Mouse (Mus musculus) intestine, embryonic 15.5 days (tissue): ENCODE measurements around the gene Kif24. TPM values are rescaled to one million over a fixed set of nuclear protein-coding genes. Genes with fewer than 3 reads are reported as not detected.
A peak's percentile ranks its signal among the peaks of the same experiment; 100 is the strongest.

Experiments
- ATAC-seq: fragments of 200-750 bp; cut with Nextera tagmentation; 2 replicates; pipeline ENCODE4 v1.8.0; 2017; ENCODE audit warnings: moderate TSS enrichment, moderate library complexity
- H3K27ac ChIP-seq: fragments of 300-500 bp; sonication (generic); 2 replicates; pipeline ENCODE4 v1.5.1; 2015; ENCODE audit warnings: mild to moderate bottlenecking, inconsistent platforms
- H3K27me3 ChIP-seq: fragments of 300-500 bp; sonication (generic); replicated peaks from 2 replicates; pipeline ENCODE4 v1.6.1; 2015; ENCODE audit warnings: inconsistent platforms
- H3K36me3 ChIP-seq: fragments of 300-500 bp; sonication (generic); 2 replicates; pipeline ENCODE4 v1.6.1; 2015; ENCODE audit warnings: inconsistent platforms
- H3K4me1 ChIP-seq: fragments of 300-500 bp; sonication (generic); replicated peaks from 2 replicates; pipeline ENCODE4 v1.6.1; 2015; ENCODE audit warnings: inconsistent platforms
- H3K4me2 ChIP-seq: fragments of 300-500 bp; sonication (generic); replicated peaks from 2 replicates; pipeline ENCODE4 v1.6.1; 2015; ENCODE audit warnings: mild to moderate bottlenecking, inconsistent platforms
- H3K4me3 ChIP-seq: fragments of 300-500 bp; sonication (generic); replicated peaks from 2 replicates; pipeline ENCODE4 v1.5.1; 2015; ENCODE audit warnings: inconsistent platforms
- H3K9ac ChIP-seq: fragments of 300-500 bp; sonication (generic); 2 replicates; pipeline ENCODE4 v1.6.1; 2015; ENCODE audit warnings: inconsistent platforms
- H3K9me3 ChIP-seq: fragments of 300-500 bp; sonication (generic); 2 replicates; pipeline ENCODE4 v1.6.1; 2016; ENCODE audit warnings: inconsistent platforms
- WGBS: fragments of 180-500 bp; shearing (Covaris S2); methylation state at CpG from one replicate; pipeline ENCODE4 v1.1.7; 2015; 5-methylcytosine and 5-hydroxymethylcytosine counted together
- polyA plus RNA-seq: library from polyadenylated mRNA; unstranded; fragments of >200 nt; fragmentation: Nextera tagmentation; extraction: Ambion mirVana; gene quantifications from 2 replicates; pipeline ENCODE4 v1.2.1, GENCODE M21; 2015

The Kif24 gene
- polyA plus RNA-seq, 1 experiment from 2014 or later: 5.2 TPM

DNA sequence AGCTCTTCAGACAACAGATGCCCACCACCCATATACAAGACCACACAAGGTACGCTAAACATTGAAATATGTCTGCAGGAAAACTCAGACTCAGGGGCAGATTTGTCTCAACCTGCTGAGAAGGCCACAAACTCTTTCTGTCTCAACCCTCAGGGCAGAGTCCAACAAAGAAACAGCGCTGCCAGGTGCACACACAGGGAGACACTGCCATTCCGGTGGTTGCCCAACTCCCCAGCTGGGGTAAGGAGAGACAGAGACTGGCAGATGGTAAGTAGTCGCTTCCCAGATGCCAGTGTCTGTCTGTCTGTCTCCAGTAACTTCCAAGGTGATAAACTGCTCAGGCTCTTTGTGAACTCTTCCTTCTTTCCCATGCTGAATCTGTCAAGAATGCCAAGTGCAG lies 36.1 kb upstream of the Kif24 start:
- Histone ChIP-seq H3K9me3 (no peaks in the 10 kb centered on the region), H3K4me2 (no peak overlapping the region), H3K36me3 (no peaks in the 10 kb centered on the region), H3K4me1 (peaks cover 25% of the 10 kb centered on the region), H3K27me3 (peaks cover 39% of the 10 kb centered on the region), H3K4me3 (no peak overlapping the region), H3K27ac (no peak overlapping the region), H3K9ac (no peak overlapping the region)
- no peak for ATAC-seq
- WGBS: 68% methylated on average over 4 of the region's 4 CpGs

DNA sequence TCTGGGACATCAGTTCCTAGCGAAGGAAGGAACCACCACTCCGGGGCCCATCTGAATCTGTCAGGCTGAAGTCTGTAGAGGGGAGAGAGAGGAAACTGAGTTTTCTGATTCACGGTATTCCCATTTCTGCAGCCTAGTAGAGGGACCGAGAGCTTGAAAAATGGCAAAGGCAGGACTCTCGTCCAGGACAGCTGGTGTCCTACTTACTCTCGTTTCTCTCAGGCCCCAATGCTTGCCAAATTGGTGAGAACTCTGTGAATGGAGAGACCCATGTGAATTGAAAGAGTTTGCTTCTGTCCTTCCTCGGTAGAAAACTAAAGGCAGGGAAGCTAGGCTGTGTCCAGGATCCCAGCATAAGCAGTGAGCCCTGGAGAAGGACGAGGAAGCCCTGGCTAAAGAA lies 34.9 kb upstream of the Kif24 start:
- H3K9me3 ChIP-seq: no peaks in the 10 kb centered on the region
- H3K27me3 ChIP-seq: peaks cover 39% of the 10 kb centered on the region
- 74% methylated on average over 8 of the region's 8 CpGs for WGBS
- H3K4me1 ChIP-seq: peaks cover 25% of the 10 kb centered on the region
- H3K9ac ChIP-seq: no peak overlapping the region
- H3K4me2 ChIP-seq: no peak overlapping the region
- no peaks in the 10 kb centered on the region for H3K36me3 ChIP-seq
- ATAC-seq: no peak
- no peak overlapping the region for H3K4me3 ChIP-seq
- H3K27ac ChIP-seq: no peak overlapping the region

DNA sequence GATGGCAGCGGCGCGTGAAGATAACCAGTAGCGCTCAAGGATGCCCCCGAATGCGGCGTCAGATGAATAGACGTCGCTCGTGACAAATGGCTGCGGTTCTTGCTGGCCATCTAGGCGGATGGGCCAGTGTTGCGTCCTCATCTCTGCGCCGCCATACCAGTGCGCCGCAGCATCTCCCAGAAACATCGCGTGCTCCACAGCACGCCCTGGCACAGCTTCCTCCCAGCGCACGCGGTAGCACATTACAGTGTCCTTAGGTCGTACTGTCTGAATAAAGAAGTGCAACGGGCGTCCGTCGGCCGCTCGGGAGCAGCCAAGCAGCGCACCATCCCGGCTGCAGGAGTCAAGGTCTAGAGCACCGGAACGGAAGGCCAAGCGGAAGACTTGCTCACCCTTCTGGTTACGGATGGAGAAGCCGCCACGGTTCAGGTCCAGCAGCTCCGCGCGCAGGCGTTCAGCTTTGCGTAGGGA lies 34.3 kb upstream of the Kif24 start:
- peaks cover 25% of the 10 kb centered on the region for H3K4me1 ChIP-seq
- H3K27me3 ChIP-seq: peaks cover 39% of the 10 kb centered on the region
- peak overlapping the region; percentile 24 for H3K4me3 ChIP-seq
- no peaks in the 10 kb centered on the region for H3K36me3 ChIP-seq
- H3K27ac ChIP-seq: no peak overlapping the region
- H3K4me2 ChIP-seq: peak overlapping the region; percentile 66
- no peaks in the 10 kb centered on the region for H3K9me3 ChIP-seq
- 22% methylated on average over 43 of the region's 43 CpGs for WGBS
- H3K9ac ChIP-seq: no peak overlapping the region
- no peak for ATAC-seq

DNA sequence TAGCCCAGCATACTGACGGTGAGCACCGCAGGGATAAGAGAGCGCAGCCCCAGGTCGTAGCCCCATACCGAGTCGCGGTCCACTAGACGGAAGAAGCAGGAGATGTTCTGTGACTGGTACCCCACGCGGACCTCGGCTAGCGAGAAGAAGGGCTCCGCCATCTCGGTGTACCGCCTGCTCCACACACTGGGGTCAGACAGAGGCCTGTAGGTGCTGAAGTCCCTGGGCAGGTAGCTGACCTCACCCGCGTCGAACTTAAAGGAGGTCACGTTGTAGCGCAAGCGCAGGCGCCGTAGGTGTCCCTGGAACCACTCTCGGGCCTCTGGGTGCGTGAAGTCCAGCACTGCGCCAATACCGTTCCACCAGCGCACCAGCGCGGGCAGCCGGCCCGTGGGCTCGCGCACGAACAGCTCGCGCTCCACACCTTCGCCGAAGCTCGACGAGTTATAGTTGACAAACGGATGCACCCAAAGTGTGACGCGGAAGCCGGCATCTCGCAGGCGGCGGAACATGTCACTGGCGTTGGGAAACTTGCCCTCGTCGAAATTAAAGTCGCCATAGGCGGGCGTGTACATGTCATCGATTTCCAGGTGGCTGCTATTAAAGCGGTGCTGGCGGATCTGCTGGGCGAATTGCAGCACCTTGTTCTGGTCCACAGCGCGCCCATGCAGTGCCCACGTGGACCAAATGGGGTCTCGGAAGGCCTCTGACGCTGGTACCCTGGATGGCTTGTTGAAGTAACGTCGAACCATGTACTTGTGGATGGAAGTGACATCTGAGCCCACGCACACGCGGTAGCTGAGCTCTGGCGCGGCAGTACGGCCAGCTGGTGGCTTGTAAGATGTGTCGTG lies 33.5 kb upstream of the Kif24 start:
- 17% methylated on average over 72 of the region's 72 CpGs for WGBS
- H3K27me3 ChIP-seq: peaks cover 39% of the 10 kb centered on the region
- H3K9ac ChIP-seq: no peak overlapping the region

DNA sequence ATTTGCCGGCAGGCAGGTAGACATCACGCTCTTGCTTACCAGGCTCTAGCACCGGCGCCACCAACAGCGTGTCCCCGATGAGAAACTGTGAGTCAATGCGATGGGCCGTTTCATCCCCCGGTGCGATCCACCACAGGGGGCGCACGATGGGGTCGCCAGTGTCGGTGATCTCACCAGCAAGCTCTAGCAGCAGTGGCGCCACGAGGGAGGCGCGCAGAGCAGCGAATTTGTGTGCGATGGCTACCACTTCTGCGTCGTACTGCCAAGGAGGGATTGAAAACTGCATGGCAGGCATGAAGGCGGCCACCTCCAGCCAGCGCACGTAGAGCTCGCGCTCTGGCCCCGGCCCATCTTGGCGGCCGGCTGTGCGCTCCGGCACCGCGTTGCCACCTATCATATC lies 32.9 kb upstream of the Kif24 start:
- Histone ChIP-seq H3K27me3 (peaks cover 39% of the 10 kb centered on the region), H3K4me3 (peak overlapping the region; percentile 28), H3K36me3 (no peaks in the 10 kb centered on the region), H3K27ac (no peak overlapping the region), H3K4me2 (peak overlapping the region; percentile 66), H3K9ac (no peak overlapping the region), H3K9me3 (no peaks in the 10 kb centered on the region), H3K4me1 (peaks cover 19% of the 10 kb centered on the region)
- WGBS: 16% methylated on average over 34 of the region's 34 CpGs
- no peak for ATAC-seq

More for the DNA sequence above, 33.5 kb upstream of the Kif24 start:
- Histone ChIP-seq H3K4me2 (peak overlapping the region; percentile 66), H3K36me3 (no peaks in the 10 kb centered on the region), H3K9me3 (no peaks in the 10 kb centered on the region), H3K4me1 (peaks cover 25% of the 10 kb centered on the region), H3K27ac (no peak overlapping the region), H3K4me3 (peak overlapping the region; percentile 28)
- no peak for ATAC-seq

DNA sequence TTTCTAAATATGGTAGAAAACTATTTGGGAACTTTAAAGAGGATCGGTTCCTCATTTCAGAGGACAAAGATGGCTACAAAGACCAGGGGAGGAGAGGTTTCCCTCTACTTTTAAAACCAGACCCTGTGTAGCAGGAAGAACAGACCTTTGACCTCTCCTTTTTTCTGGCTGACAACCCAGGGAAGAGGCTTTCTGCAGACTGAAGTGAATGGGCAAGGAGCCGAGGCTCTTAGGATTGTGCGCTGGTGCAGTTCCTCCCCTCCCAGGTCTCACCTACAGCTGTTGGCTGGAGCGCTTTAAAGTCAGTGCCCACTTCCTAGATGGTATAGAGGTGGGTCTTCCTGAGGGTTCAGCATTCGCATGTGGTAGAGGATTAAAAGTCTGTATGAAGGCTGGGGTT lies 32.4 kb upstream of the Kif24 start:
- ATAC-seq: no peak
- Histone ChIP-seq H3K27ac (no peak overlapping the region), H3K9me3 (no peaks in the 10 kb centered on the region), H3K4me3 (no peak overlapping the region), H3K9ac (no peak overlapping the region), H3K36me3 (no peaks in the 10 kb centered on the region), H3K4me1 (peaks cover 16% of the 10 kb centered on the region), H3K27me3 (peaks cover 39% of the 10 kb centered on the region), H3K4me2 (no peak overlapping the region)
- 72% methylated on average over 5 of the region's 5 CpGs for whole genome bisulfite sequencing

DNA sequence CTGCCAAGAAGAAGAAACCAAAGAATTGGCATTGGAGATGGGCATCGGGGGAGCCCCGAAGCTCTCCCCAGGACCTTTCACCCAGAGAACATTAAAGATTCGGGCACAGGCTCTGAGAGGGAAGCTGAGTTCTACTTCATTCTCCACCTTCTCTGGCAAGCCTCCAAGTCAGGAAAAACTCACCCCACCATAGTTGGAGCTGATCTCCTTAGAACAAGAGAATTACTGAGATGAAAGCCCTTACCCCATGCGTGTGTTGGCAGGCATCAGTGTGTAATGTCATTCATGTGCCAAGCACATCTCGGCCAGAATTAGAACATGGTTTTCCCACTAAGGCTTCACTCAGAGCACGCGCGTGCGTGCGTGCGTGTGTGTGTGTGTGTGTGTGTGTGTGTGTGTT lies 31.2 kb upstream of the Kif24 start:
- Histone ChIP-seq H3K4me3 (no peak overlapping the region), H3K4me2 (no peak overlapping the region), H3K36me3 (no peaks in the 10 kb centered on the region), H3K9ac (no peak overlapping the region), H3K27ac (no peak overlapping the region), H3K4me1 (peaks cover 16% of the 10 kb centered on the region), H3K27me3 (peaks cover 39% of the 10 kb centered on the region), H3K9me3 (no peaks in the 10 kb centered on the region)
- WGBS: 85% methylated on average over 11 of the region's 11 CpGs
- no peak for ATAC-seq

DNA sequence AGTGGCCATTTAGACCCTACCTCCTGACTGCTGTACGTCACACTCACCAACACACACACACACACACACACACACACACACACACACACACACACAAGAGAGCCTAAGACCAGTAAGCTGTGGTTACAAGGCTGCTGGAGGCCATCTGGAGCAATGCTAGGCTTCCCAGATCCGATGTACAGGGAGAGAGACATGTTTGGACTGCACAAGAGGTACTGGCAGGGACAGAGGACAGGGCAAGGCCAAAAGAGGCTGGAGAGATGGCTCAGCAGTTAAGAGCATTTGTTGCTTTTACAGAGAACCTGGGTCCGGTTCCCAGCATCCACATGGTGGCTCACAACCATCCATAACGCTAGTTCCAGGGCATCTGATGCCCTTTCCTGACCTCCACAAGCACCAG lies 30.4 kb upstream of the Kif24 start:
- Histone ChIP-seq H3K27ac (0 out of 2 replicates have a peak overlapping the region, but pooled peaks have one; percentile 54), H3K27me3 (peaks cover 34% of the 10 kb centered on the region), H3K4me2 (no peak overlapping the region), H3K36me3 (no peaks in the 10 kb centered on the region), H3K4me3 (no peak overlapping the region), H3K9me3 (no peaks in the 10 kb centered on the region), H3K9ac (no peak overlapping the region), H3K4me1 (peaks cover 16% of the 10 kb centered on the region)
- 77% methylated on average over 4 of the region's 4 CpGs for WGBS
- no peak for ATAC-seq

DNA sequence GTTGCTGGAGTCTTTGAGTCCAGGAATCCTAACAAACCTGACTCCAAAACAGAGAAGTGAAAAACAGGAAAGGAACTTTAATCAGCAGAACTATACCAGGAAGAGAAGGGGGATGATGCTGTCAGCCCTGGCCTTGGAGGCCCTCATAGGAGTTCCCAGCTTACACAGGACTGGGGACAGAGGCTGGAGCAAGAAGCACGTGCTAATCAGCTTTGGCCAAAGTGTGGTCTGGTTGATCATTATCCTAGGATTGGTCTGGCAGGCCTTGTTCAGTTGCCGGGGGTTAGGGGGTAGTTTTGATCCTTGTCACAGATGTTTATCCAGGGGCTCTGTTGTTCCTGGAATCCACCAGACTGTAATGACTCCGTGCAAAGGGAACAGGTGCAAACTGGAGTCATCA lies 29.7 kb upstream of the Kif24 start:
- peak; percentile 66 for ATAC-seq

DNA sequence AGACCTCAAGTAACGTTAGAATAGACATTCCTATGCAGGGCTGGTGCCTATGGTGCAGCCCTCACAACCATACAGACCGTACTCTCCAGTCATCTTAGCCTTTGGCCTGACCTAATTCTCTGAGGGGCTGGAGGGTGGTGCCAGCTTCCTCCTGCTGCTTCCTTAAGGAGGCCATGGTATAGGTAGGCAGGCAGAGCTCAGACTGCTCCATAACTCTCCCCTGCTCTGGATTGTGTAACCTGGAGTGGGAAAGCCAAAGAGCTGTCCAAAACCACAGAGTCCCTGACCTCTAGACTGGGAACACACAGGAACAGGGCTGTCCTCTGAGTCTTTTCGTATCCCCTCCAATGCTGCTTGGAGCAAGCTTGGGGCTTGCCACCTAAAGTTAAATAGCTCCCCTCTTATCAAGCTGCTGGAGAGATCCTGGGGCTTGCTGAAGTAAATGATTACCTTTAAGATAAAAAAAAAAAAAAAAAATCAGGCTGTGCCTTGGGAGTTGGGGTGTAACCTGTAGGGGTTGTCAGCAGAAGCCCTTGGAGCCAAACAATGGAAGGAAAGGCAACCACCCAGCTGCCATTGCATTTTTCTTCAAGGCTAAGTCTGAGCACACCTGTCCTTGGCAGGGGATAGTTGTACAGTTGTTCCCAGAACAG lies 28.9 kb upstream of the Kif24 start:
- Histone ChIP-seq H3K9ac (no peak overlapping the region), H3K4me3 (no peak overlapping the region), H3K27me3 (peaks cover 19% of the 10 kb centered on the region), H3K27ac (peak overlapping the region; percentile 70), H3K4me2 (peak overlapping the region; percentile 4; the same call in 1 of the 2 replicates), H3K4me1 (peaks cover 12% of the 10 kb centered on the region), H3K9me3 (no peaks in the 10 kb centered on the region), H3K36me3 (no peaks in the 10 kb centered on the region)
- ATAC-seq: peak; percentile 85
- 49% methylated on average over 3 of the region's 3 CpGs for WGBS

More for the DNA sequence above, 29.7 kb upstream of the Kif24 start:
- no peak overlapping the region for H3K4me3 ChIP-seq
- peak overlapping the region; percentile 57 for H3K27ac ChIP-seq
- WGBS: 32% methylated on average over 3 of the region's 3 CpGs
- no peaks in the 10 kb centered on the region for H3K36me3 ChIP-seq
- H3K4me1 ChIP-seq: peaks cover 16% of the 10 kb centered on the region
- no peak overlapping the region for H3K4me2 ChIP-seq
- H3K9ac ChIP-seq: no peak overlapping the region
- H3K27me3 ChIP-seq: peaks cover 27% of the 10 kb centered on the region
- H3K9me3 ChIP-seq: no peaks in the 10 kb centered on the region

DNA sequence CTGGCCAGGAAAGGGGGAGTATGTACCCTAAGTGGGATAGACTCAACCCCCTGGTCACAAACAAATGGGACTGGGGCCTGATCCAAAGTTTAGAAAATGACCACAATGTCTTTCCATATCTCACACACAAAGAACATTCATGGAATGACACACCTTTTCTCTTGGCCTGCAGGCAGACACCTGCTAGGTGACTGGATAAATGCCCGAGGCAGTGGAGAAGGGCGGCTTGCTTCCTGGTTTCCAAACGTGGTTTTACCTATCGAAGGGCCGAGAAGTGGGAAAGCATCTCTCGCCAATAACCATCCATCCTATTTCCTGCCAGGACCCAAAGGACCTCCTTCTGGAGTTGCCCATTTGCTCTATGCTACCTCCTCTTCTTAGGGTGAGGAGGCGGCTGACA lies 28.3 kb upstream of the Kif24 start:
- H3K4me1 ChIP-seq: peaks cover 6% of the 10 kb centered on the region
- no peak overlapping the region for H3K9ac ChIP-seq
- peak overlapping the region; percentile 4; the same call in 1 of the 2 replicates for H3K4me2 ChIP-seq
- H3K4me3 ChIP-seq: no peak overlapping the region
- H3K36me3 ChIP-seq: no peaks in the 10 kb centered on the region
- peaks cover 13% of the 10 kb centered on the region for H3K27me3 ChIP-seq
- WGBS: 74% methylated on average over 7 of the region's 7 CpGs
- H3K9me3 ChIP-seq: no peaks in the 10 kb centered on the region
- peak overlapping the region; percentile 70 for H3K27ac ChIP-seq
- ATAC-seq: 0 out of 2 replicates have a peak, but pooled peaks have one; percentile 3

DNA sequence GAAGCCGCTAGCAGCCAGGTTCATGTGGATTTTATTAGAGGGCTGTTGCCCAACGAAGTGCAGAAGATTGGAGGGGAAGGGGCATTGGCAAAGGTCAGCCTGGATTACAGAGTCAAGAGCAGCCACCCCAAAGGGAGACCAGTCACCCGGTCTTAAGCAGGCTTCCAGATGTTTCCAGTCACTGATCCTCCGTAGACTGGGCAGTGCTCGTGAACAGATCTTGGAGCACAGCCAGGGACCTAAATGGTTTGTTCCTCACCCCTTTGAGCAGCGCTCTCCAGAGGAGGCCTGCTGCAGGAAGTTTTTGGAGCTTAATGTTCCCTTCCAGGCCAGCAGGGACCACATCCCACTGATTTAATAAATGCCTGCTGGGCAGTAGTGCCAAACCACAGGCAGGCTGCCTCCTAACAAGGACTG lies 16.9 kb upstream of the Kif24 start:
- peaks cover 12% of the 10 kb centered on the region for H3K4me1 ChIP-seq
- H3K4me3 ChIP-seq: no peak overlapping the region
- H3K27me3 ChIP-seq: no peaks in the 10 kb centered on the region
- no peak overlapping the region for H3K9ac ChIP-seq
- WGBS: 44% methylated on average over 6 of the region's 6 CpGs
- H3K4me2 ChIP-seq: no peak overlapping the region
- peak; percentile 69 for ATAC-seq
- H3K9me3 ChIP-seq: no peaks in the 10 kb centered on the region
- peak overlapping the region; percentile 32 for H3K27ac ChIP-seq
- no peaks in the 10 kb centered on the region for H3K36me3 ChIP-seq
